Mouse (Mus musculus) cerebellum, adult 2 months (tissue): ENCODE results near the gene Enpp6.

ENCODE experiments used
- CTCF ChIP-seq: fragments of 200-500 bp; IDR thresholded peaks from 2 replicates; pipeline ENCODE4 v1.5.1; 2011; ENCODE audit warnings: low read depth, mild to moderate bottlenecking, control low read depth, low read length, moderate library complexity, borderline replicate concordance; ENCODE audit not compliant: insufficient read depth
- POLR2A ChIP-seq: fragments of 200-500 bp; IDR thresholded peaks from 2 replicates; pipeline ENCODE4 v1.6.1; 2011; ENCODE audit warnings: low read length, control low read depth, borderline replicate concordance; ENCODE audit not compliant: insufficient read depth

DNA sequence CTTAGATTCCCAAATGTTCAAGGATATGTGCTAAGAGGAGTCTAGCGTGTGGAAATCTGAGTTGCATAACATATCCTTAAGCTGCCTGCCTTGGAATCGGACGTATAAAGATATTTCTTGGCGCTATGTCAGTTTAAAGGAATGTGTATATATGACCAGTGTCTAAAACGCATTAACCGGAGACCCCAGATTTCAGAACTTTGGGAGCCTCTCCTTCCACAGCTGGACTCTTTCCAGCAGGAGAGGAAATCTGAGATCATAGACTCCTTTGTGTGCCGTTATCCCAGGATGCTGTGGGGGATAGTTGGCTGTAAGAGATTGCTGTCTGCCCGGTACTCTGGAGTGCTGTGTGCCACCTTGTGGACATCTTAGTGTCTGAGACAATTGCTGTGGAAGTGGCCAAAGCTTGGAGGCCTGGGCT is 34.5 kb downstream of the Enpp6 start:
- no peak for TF ChIP-seq POLR2A
- TF ChIP-seq CTCF: no peak; the same call in 1 of the 2 replicates
